Mouse (Mus musculus) cerebellum, adult 11-12 months (tissue): ENCODE measurements around the gene Csrp2.
A peak's percentile ranks its signal among the peaks of the same experiment; 100 is the strongest.

Experiments
- DNase-seq: peaks from one replicate; pipeline ENCODE4 v3.0.0; 2022

Gene Csrp2

GRCm38 (mm10) chr10:110919531-110920343 lies at the start of gene Csrp2:
Csrp2 (plus strand) TSS chr10:110919789.
- peak; percentile 80 for DNase-seq

GRCm38 (mm10) chr10:110874853-110875252 lies 44.7 kb upstream of the Csrp2 start:
- DNase-seq, result no peak

GRCm38 (mm10) chr10:110876956-110877355 lies 42.6 kb upstream of the Csrp2 start:
- no peak for DNase-seq

- DNase-seq, result no peak
Measured at GRCm38 (mm10) chr10:110877851-110878250, 41.7 kb upstream of the Csrp2 start.

- no peak for DNase-seq
Measured at GRCm38 (mm10) chr10:110878641-110879040, 40.9 kb upstream of the Csrp2 start.

GRCm38 (mm10) chr10:110879426-110880066 lies 40.0 kb upstream of the Csrp2 start:
- DNase-seq, result no peak

- no peak for DNase-seq
Measured at GRCm38 (mm10) chr10:110881346-110881745, 38.2 kb upstream of the Csrp2 start.

GRCm38 (mm10) chr10:110882701-110883100 lies 36.9 kb upstream of the Csrp2 start:
- DNase-seq, result peak; percentile 40

GRCm38 (mm10) chr10:110890656-110891272 lies 28.8 kb upstream of the Csrp2 start:
- no peak for DNase-seq

- no peak for DNase-seq
Measured at GRCm38 (mm10) chr10:110899744-110900501, 19.7 kb upstream of the Csrp2 start.

GRCm38 (mm10) chr10:110903862-110904261 lies 15.7 kb upstream of the Csrp2 start:
- no peak for DNase-seq

GRCm38 (mm10) chr10:110916666-110917344 lies 2.8 kb upstream of the Csrp2 start:
- DNase-seq, result no peak

GRCm38 (mm10) chr10:110917521-110917920 lies 2.1 kb upstream of the Csrp2 start:
- DNase-seq, result no peak

- no peak for DNase-seq
Measured at GRCm38 (mm10) chr10:110918414-110919391, 886 bp upstream of the Csrp2 start.

- DNase-seq, result no peak
Measured at GRCm38 (mm10) chr10:110920368-110920950, 870 bp downstream of the Csrp2 start.

- no peak for DNase-seq
Measured at GRCm38 (mm10) chr10:110921890-110922289, 2.3 kb downstream of the Csrp2 start.

- no peak for DNase-seq
Measured at GRCm38 (mm10) chr10:110922612-110923011, 3.0 kb downstream of the Csrp2 start.

- DNase-seq, result peak; percentile 58
Measured at GRCm38 (mm10) chr10:110927491-110927890, 7.9 kb downstream of the Csrp2 start.

- DNase-seq, result no peak
Measured at GRCm38 (mm10) chr10:110929756-110930155, 10.2 kb downstream of the Csrp2 start.

- no peak for DNase-seq
Measured at GRCm38 (mm10) chr10:110931161-110931912, 11.7 kb downstream of the Csrp2 start.
